Mouse (Mus musculus): ENCODE results near the gene Fmod.
A peak's percentile ranks its signal among the peaks of the same experiment; 100 is the strongest.

- TF ChIP-seq HCFC1 (IDR thresholded peaks at IDR 0.05; ENCODE audit: borderline replicate concordance, insufficient read depth, low read length) (no peak), ZC3H11A (IDR thresholded peaks at IDR 0.05; ENCODE audit: borderline replicate concordance, low read depth, low read length) (peak; percentile 88)
These were observed 11.7 kb downstream of the Fmod start for GRCm38 (mm10) chr1:134048759-134049158.

Data from ES-E14 (cell line).